ENCODE assay signal across 19 mouse cellular contexts in genomic region chr9:60147401-60147800, GRCm38 (mm10).
DNase-seq lines count a peak whose midpoint lies in the region; TF ChIP-seq lines count a peak whose summit lies in the region.
"Had no signal": no experiment of that assay in that cellular context is flagged by ENCODE, and none has a peak within 500 bp of the region (broad histone marks: within the 10 kb centered on the region; RNA-seq: fewer than 3 reads in every experiment).

No protein-coding gene starts in this region.

- no peak overlapping the region for H3K9ac ChIP-seq in ES-E14 (ENCODE audit: insufficient read depth, low read depth, low read length, poor library complexity, severe bottlenecking)
- H3K9ac ChIP-seq: embryonic facial prominence, embryonic 12.5 days; heart, embryonic 13.5 days; hindbrain, embryonic 14.5 days; intestine, embryonic 15.5 days had no signal

- no peak overlapping the region for H3K4me3 ChIP-seq in ES-E14 (ENCODE audit: insufficient read depth in 1 of 2, low read depth in 1 of 2, low read length in 2 of 2, poor library complexity in 1 of 2, severe bottlenecking in 1 of 2)
- H3K4me3 ChIP-seq in limb, embryonic 10.5 days = no peak overlapping the region
- H3K4me3 ChIP-seq: embryonic facial prominence, embryonic 12.5 days; gastrocnemius, adult 2 months; heart, embryonic 13.5 days; intestine, embryonic 15.5 days had no signal

- H3K36me3 ChIP-seq in ES-E14 (ENCODE audit: control insufficient read depth, insufficient read depth, low read length, poor library complexity, severe bottlenecking) = no peaks in the 10 kb centered on the region
- H3K36me3 ChIP-seq in limb, embryonic 10.5 days = no peaks in the 10 kb centered on the region
- H3K36me3 ChIP-seq: embryonic facial prominence, embryonic 12.5 days; G1E; heart, embryonic 13.5 days; intestine, embryonic 15.5 days had no signal

- H3K27ac ChIP-seq in ES-E14 (ENCODE audit: insufficient read depth, low read depth, low read length, poor library complexity, severe bottlenecking) = no peak overlapping the region
- peak overlapping the region; percentile 68 for H3K27ac ChIP-seq in limb, embryonic 10.5 days
- H3K27ac ChIP-seq: embryonic facial prominence, embryonic 12.5 days; gastrocnemius, adult 2 months; heart, embryonic 13.5 days; hindbrain, embryonic 14.5 days; intestine, embryonic 15.5 days had no signal

- peak; percentile 79 for DNase-seq in heart, adult 11 months
- no peak for DNase-seq in heart, postnatal 25 days (ENCODE audit: low spot score)
- DNase-seq in ES-E14 (ENCODE audit: low read depth, low spot score) (peak; percentile 35), ZHBTc4 (ENCODE audit: low read depth, low spot score) (peak; percentile 55)
- no peak for DNase-seq in limb, embryonic 10.5 days (ENCODE audit: low spot score)
- no peak for DNase-seq in frontal cortex, postnatal 14 days (ENCODE audit: low spot score in 2 of 2)
- DNase-seq in ovary, postnatal 14 days (ENCODE audit: low spot score) = no peak
- DNase-seq: adrenal gland, postnatal 10 days; cerebellum, adult 18-20 months; cerebellum, postnatal 10 days; gastrocnemius, adult 2 months; gastrocnemius, postnatal 25 days; heart, postnatal 4 days; kidney, adult 18-20 months had no signal

- H3K9me3 ChIP-seq in ES-E14 (ENCODE audit: control insufficient read depth, insufficient read depth, low read depth, low read length) = no peaks in the 10 kb centered on the region
- no peaks in the 10 kb centered on the region for H3K9me3 ChIP-seq in limb, embryonic 10.5 days (replicated peaks)
- H3K9me3 ChIP-seq: embryonic facial prominence, embryonic 12.5 days; G1E; heart, embryonic 13.5 days; intestine, embryonic 15.5 days had no signal

- no peaks in the 10 kb centered on the region for H3K4me1 ChIP-seq in ES-E14 (ENCODE audit: control insufficient read depth in 2 of 2, insufficient read depth in 2 of 2, low read length in 2 of 2, poor library complexity in 1 of 2)
- peaks cover 16% of the 10 kb centered on the region for H3K4me1 ChIP-seq in limb, embryonic 10.5 days
- H3K4me1 ChIP-seq: embryonic facial prominence, embryonic 12.5 days; heart, embryonic 13.5 days; intestine, embryonic 15.5 days had no signal

- 40% methylated on average over 4 of the region's 4 CpGs for WGBS in limb, embryonic 10.5 days

- intact Hi-C loops in heart, postnatal 25 days (cut with DNase I) = no loop called here

- no peaks in the 10 kb centered on the region for H3K27me3 ChIP-seq in limb, embryonic 10.5 days (ENCODE audit: low read depth, poor library complexity, severe bottlenecking)
- H3K27me3 ChIP-seq: embryonic facial prominence, embryonic 12.5 days; heart, embryonic 13.5 days; intestine, embryonic 15.5 days had no signal

- in situ Hi-C loops in ES-E14 (cut with MboI; ENCODE audit: low sequenced_read_pairs in 2 of 2, unreplicated experiment in 2 of 2) = no loop called here

TF ChIP-seq in ES-E14, 5 proteins besides CTCF, POLR2A, EP300 and RAD21:
- no peak for TF ChIP-seq MAFK (IDR thresholded peaks at IDR 0.05; ENCODE audit: insufficient read depth, low read depth, low read length)
- TF ChIP-seq HCFC1 (IDR thresholded peaks at IDR 0.05; ENCODE audit: borderline replicate concordance, insufficient read depth, low read length) = no peak
- TF ChIP-seq ZNF384 (IDR thresholded peaks at IDR 0.05; ENCODE audit: low read depth, low read length) = no peak
- no peak for TF ChIP-seq ZC3H11A (IDR thresholded peaks at IDR 0.05; ENCODE audit: borderline replicate concordance, low read depth, low read length)
- no peak for TF ChIP-seq CHD2 (IDR thresholded peaks at IDR 0.05; ENCODE audit: low read depth, low read length)

Comparison
In these comparisons a context has a peak if more than half of its experiments do, and no peak if none do; other contexts are left out.
1. DNase-seq: peak in heart, adult 11 months (single experiment), ES-E14 (single experiment) and ZHBTc4 (single experiment); none in heart, postnatal 25 days (single experiment), limb, embryonic 10.5 days (single experiment), frontal cortex, postnatal 14 days (0 of 2) and ovary, postnatal 14 days (single experiment).